Mouse (Mus musculus) MEL (cell line): ENCODE data around the gene Thumpd2. TPM values are rescaled to one million over a fixed set of nuclear protein-coding genes. Genes with fewer than 3 reads are reported as not detected.

Source experiments
- DNase-seq: peaks from one replicate; pipeline ENCODE4 v3.0.0; 2011; ENCODE audit warnings: low read depth, low spot score
- H3K27ac ChIP-seq: 2 replicates; pipeline ENCODE4 v1.5.1; 2012; ENCODE audit warnings: low read depth, mild to moderate bottlenecking, control low read depth, low read length, moderate library complexity; ENCODE audit not compliant: control insufficient read depth
- H3K27me3 ChIP-seq, 2 experiments: fragments of 150-350 bp in 1 of 2; sonication (generic) in 1 of 2; 2 replicates each; pipeline ENCODE4 v1.6.1; 2012; ENCODE audit warnings: low read length in 2 of 2, mild to moderate bottlenecking in 2 of 2, improper control_type of control experiment in 1 of 2, moderate library complexity in 1 of 2; ENCODE audit not compliant: insufficient read depth in 2 of 2, control insufficient read depth in 1 of 2
- H3K36me3 ChIP-seq, 2 experiments: 2 replicates each; pipeline ENCODE4 v1.6.1; 2012 to 2014; ENCODE audit warnings: low read length in 2 of 2, improper control_type of control experiment in 1 of 2, inconsistent platforms in 1 of 2, mild to moderate bottlenecking in 1 of 2; ENCODE audit not compliant: insufficient read depth in 2 of 2, control insufficient read depth in 1 of 2
- H3K4me1 ChIP-seq, 2 experiments: fragments of 150-350 bp in 1 of 2; sonication (generic) in 1 of 2; 2 replicates each; pipeline ENCODE4 v1.6.1; 2012; ENCODE audit warnings: low read length in 2 of 2, improper control_type of control experiment in 1 of 2, mild to moderate bottlenecking in 1 of 2; ENCODE audit not compliant: insufficient read depth in 2 of 2, control insufficient read depth in 1 of 2
- H3K4me3 ChIP-seq, 2 experiments: fragments of 150-350 bp in 1 of 2; sonication (generic) in 1 of 2; 2 replicates each; pipeline ENCODE4 v1.5.1; 2012; ENCODE audit warnings: low read depth in 2 of 2, low read length in 2 of 2, mild to moderate bottlenecking in 2 of 2, moderate library complexity in 2 of 2, control low read depth in 1 of 2, improper control_type of control experiment in 1 of 2; ENCODE audit not compliant: control insufficient read depth in 1 of 2, insufficient read depth in 1 of 2
- H3K79me2 ChIP-seq: 2 replicates; pipeline ENCODE4 v1.6.1; 2012; ENCODE audit warnings: mild to moderate bottlenecking, low read length, moderate library complexity; ENCODE audit not compliant: control insufficient read depth, poor library complexity, insufficient read depth
- H3K9ac ChIP-seq: 2 replicates; pipeline ENCODE4 v1.6.1; 2012; ENCODE audit warnings: low read depth, mild to moderate bottlenecking, control low read depth, low read length, moderate library complexity; ENCODE audit not compliant: control insufficient read depth, poor library complexity, severe bottlenecking
- H3K9me3 ChIP-seq: fragments of 150-350 bp; sonication (generic); replicated peaks from 2 replicates; pipeline ENCODE4 v1.6.1; 2012; ENCODE audit warnings: mild to moderate bottlenecking, low read length, improper control_type of control experiment, moderate library complexity; ENCODE audit not compliant: insufficient read depth
- CHD1 ChIP-seq: IDR thresholded peaks from 2 replicates; pipeline ENCODE4 v1.6.1; 2012; ENCODE audit warnings: low read depth, mild to moderate bottlenecking, inconsistent platforms, low read length, improper control_type of control experiment
- CHD2 ChIP-seq: IDR thresholded peaks from 2 replicates; pipeline ENCODE4 v1.6.1; 2011; ENCODE audit warnings: low read length, improper control_type of control experiment
- E2F4 ChIP-seq: IDR thresholded peaks from 2 replicates; pipeline ENCODE4 v1.6.1; 2011; ENCODE audit warnings: low read depth, low read length, improper control_type of control experiment, borderline replicate concordance
- ELF1 ChIP-seq: IDR thresholded peaks from 2 replicates; pipeline ENCODE4 v1.6.1; 2014; ENCODE audit warnings: low read depth, mild to moderate bottlenecking, inconsistent platforms, low read length, improper control_type of control experiment, moderate library complexity
- ETS1 ChIP-seq: IDR thresholded peaks from 2 replicates; pipeline ENCODE4 v1.6.1; 2012; ENCODE audit warnings: low read depth, mild to moderate bottlenecking, inconsistent platforms, low read length, improper control_type of control experiment, moderate library complexity
- GABPA ChIP-seq: IDR thresholded peaks from 2 replicates; pipeline ENCODE4 v1.6.1; 2012; ENCODE audit warnings: low read depth, mild to moderate bottlenecking, inconsistent platforms, low read length, improper control_type of control experiment, moderate library complexity
- GATA1 ChIP-seq: IDR thresholded peaks from 2 replicates; pipeline ENCODE4 v1.6.1; 2011; ENCODE audit warnings: low read depth, low read length, improper control_type of control experiment
- HCFC1 ChIP-seq: IDR thresholded peaks from 2 replicates; pipeline ENCODE4 v1.6.1; 2012; ENCODE audit warnings: low read depth, mild to moderate bottlenecking, inconsistent platforms, low read length, improper control_type of control experiment, moderate library complexity
- JUND ChIP-seq: IDR thresholded peaks from 2 replicates; pipeline ENCODE4 v1.6.1; 2011; ENCODE audit warnings: low read depth, mild to moderate bottlenecking, improper control_type of control experiment, low read length
- KAT2A ChIP-seq: conservative IDR thresholded peaks from 2 replicates; pipeline ENCODE4 v1.6.1; 2012; ENCODE audit warnings: low read depth, low read length, improper control_type of control experiment, inconsistent platforms
- MAFK ChIP-seq: IDR thresholded peaks from 2 replicates; pipeline ENCODE4 v1.6.1; 2011; ENCODE audit warnings: low read depth, mild to moderate bottlenecking, low read length, improper control_type of control experiment, borderline replicate concordance
- MAX ChIP-seq: IDR thresholded peaks from 2 replicates; pipeline ENCODE4 v1.6.1; 2011; ENCODE audit warnings: low read length, improper control_type of control experiment
- MAZ ChIP-seq: IDR thresholded peaks from 2 replicates; pipeline ENCODE4 v1.6.1; 2012; ENCODE audit warnings: low read depth, mild to moderate bottlenecking, inconsistent platforms, low read length, improper control_type of control experiment
- MEF2A ChIP-seq: IDR thresholded peaks from 2 replicates; pipeline ENCODE4 v1.6.1; 2014; ENCODE audit warnings: low read depth, mild to moderate bottlenecking, inconsistent platforms, low read length, improper control_type of control experiment; ENCODE audit not compliant: poor library complexity, insufficient replicate concordance, severe bottlenecking; ENCODE audit errors: extremely low read depth
- MXI1 ChIP-seq: IDR thresholded peaks from 2 replicates; pipeline ENCODE4 v1.6.1; 2011; ENCODE audit warnings: mild to moderate bottlenecking, low read depth, low read length, improper control_type of control experiment
- MYB ChIP-seq: IDR thresholded peaks from 2 replicates; pipeline ENCODE4 v1.6.1; 2011; ENCODE audit warnings: mild to moderate bottlenecking, low read depth, low read length, improper control_type of control experiment
- NRF1 ChIP-seq: IDR thresholded peaks from 2 replicates; pipeline ENCODE4 v1.6.1; 2014; ENCODE audit warnings: low read depth, mild to moderate bottlenecking, inconsistent platforms, low read length, improper control_type of control experiment, moderate library complexity; ENCODE audit not compliant: poor library complexity, insufficient read depth, severe bottlenecking
- POLR2A ChIP-seq, 2 experiments: IDR thresholded peaks; 2 replicates each; pipeline ENCODE4 v1.6.1; 2011 to 2012; ENCODE audit warnings: low read length in 2 of 2, mild to moderate bottlenecking in 2 of 2, control low read depth in 1 of 2, improper control_type of control experiment in 1 of 2, low read depth in 1 of 2, moderate library complexity in 1 of 2; ENCODE audit not compliant: control insufficient read depth in 1 of 2, insufficient read depth in 1 of 2, poor library complexity in 1 of 2
- POLR2AphosphoS2 ChIP-seq: IDR thresholded peaks from 2 replicates; pipeline ENCODE4 v1.6.1; 2011; ENCODE audit warnings: low read length, improper control_type of control experiment
- POLR2AphosphoS5 ChIP-seq: IDR thresholded peaks from 2 replicates; pipeline ENCODE4 v1.6.1; 2012; ENCODE audit warnings: low read depth, borderline replicate concordance, mild to moderate bottlenecking, inconsistent platforms, low read length, moderate library complexity, mixed read lengths
- RAD21 ChIP-seq: IDR thresholded peaks from 2 replicates; pipeline ENCODE4 v1.6.1; 2011; ENCODE audit warnings: mild to moderate bottlenecking, low read depth, low read length, improper control_type of control experiment
- RCOR1 ChIP-seq: IDR thresholded peaks from 2 replicates; pipeline ENCODE4 v1.6.1; 2012; ENCODE audit warnings: low read depth, mild to moderate bottlenecking, inconsistent platforms, low read length, improper control_type of control experiment
- SIN3A ChIP-seq: IDR thresholded peaks from 2 replicates; pipeline ENCODE4 v1.6.1; 2012; ENCODE audit warnings: low read length, improper control_type of control experiment, inconsistent platforms
- TBP ChIP-seq: IDR thresholded peaks from 2 replicates; pipeline ENCODE4 v1.8.0; 2011; ENCODE audit warnings: low read depth, low read length, improper control_type of control experiment
- TCF12 ChIP-seq: IDR thresholded peaks from 2 replicates; pipeline ENCODE4 v1.6.1; 2014; ENCODE audit warnings: low read depth, mild to moderate bottlenecking, inconsistent platforms, low read length, improper control_type of control experiment, moderate library complexity
- UBTF ChIP-seq: IDR thresholded peaks from 2 replicates; pipeline ENCODE4 v1.6.1; 2012; ENCODE audit warnings: low read depth, mild to moderate bottlenecking, inconsistent platforms, low read length, improper control_type of control experiment, moderate library complexity, borderline replicate concordance; ENCODE audit not compliant: insufficient read depth
- USF1 ChIP-seq: IDR thresholded peaks from 2 replicates; pipeline ENCODE4 v1.6.1; 2014; ENCODE audit warnings: low read depth, mild to moderate bottlenecking, inconsistent platforms, low read length, improper control_type of control experiment, moderate library complexity
- USF2 ChIP-seq, 2 experiments: IDR thresholded peaks; 2 replicates each; pipeline ENCODE4 v1.6.1; 2011 to 2012; ENCODE audit warnings: improper control_type of control experiment in 2 of 2, low read length in 2 of 2, borderline replicate concordance in 1 of 2, inconsistent platforms in 1 of 2, low read depth in 1 of 2, mild to moderate bottlenecking in 1 of 2; ENCODE audit not compliant: insufficient read depth in 1 of 2
- ZC3H11A ChIP-seq: IDR thresholded peaks from 2 replicates; pipeline ENCODE4 v1.6.1; 2012; ENCODE audit warnings: low read depth, mild to moderate bottlenecking, inconsistent platforms, low read length, improper control_type of control experiment
- ZNF384 ChIP-seq: IDR thresholded peaks from 2 replicates; pipeline ENCODE4 v1.6.1; 2012; ENCODE audit warnings: low read depth, mild to moderate bottlenecking, inconsistent platforms, low read length, improper control_type of control experiment
- polyA plus RNA-seq, 2 experiments: library from polyadenylated mRNA; stranded (reverse) in 1 of 2; unstranded in 1 of 2; fragments of >175 nt in 1 of 2; fragments of >200 nt in 1 of 2; gene quantifications; 2 replicates each; pipeline versions ENCODE4 v1.2.1 to v1.2.4; 2012; ENCODE audit warnings: low replicate concordance in 2 of 2, low read depth in 1 of 2; ENCODE audit not compliant: insufficient read length in 2 of 2, insufficient read depth in 1 of 2, missing spikeins in 1 of 2
- total RNA-seq: library from RNA; depleted of rRNA; stranded (reverse); fragments of 300-350 nt; gene quantifications from 2 replicates; pipeline ENCODE4 v1.2.3, GENCODE M21; 2012

Gene Thumpd2
- total and polyA plus RNA-seq, 3 experiments = 15.1 to 15.5 TPM; not detected in 1

- Histone ChIP-seq H3K79me2 (no peaks in the 10 kb centered on the region), H3K27ac (no peak overlapping the region), H3K27me3 (no peaks in the 10 kb centered on the region), H3K4me1 (peaks cover 21 to 23% of the 10 kb centered on the region in 2 experiments), H3K36me3 (peaks cover 20 to 38% of the 10 kb centered on the region in 2 experiments), H3K4me3 (no peak overlapping the region), H3K9ac (no peak overlapping the region), H3K9me3 (no peaks in the 10 kb centered on the region)
- no peak for TF ChIP-seq CHD2
- no peak for TF ChIP-seq JUND
- no peak for TF ChIP-seq MYB
- TF ChIP-seq ZC3H11A = no peak
- TF ChIP-seq HCFC1 = no peak
- no peak for TF ChIP-seq NRF1
- TF ChIP-seq ETS1 = no peak
- no peak for TF ChIP-seq POLR2A (IDR thresholded peaks at IDR 0.05; ENCODE audit: control insufficient read depth in 1 of 2, insufficient read depth in 1 of 2, low read depth in 1 of 2, low read length in 2 of 2, poor library complexity in 1 of 2)
- TF ChIP-seq RCOR1 = no peak
- TF ChIP-seq GATA1 = no peak
- TF ChIP-seq GABPA = no peak
- no peak for TF ChIP-seq MAFK
- no peak for TF ChIP-seq UBTF
- no peak for TF ChIP-seq TCF12
- no peak for TF ChIP-seq ZNF384
- no peak for TF ChIP-seq E2F4
- TF ChIP-seq USF2 (IDR thresholded peaks at IDR 0.05; ENCODE audit: borderline replicate concordance in 1 of 2, insufficient read depth in 1 of 2, low read depth in 1 of 2, low read length in 2 of 2) = no peak
- no peak for TF ChIP-seq SIN3A
- DNase-seq = no peak
Observed at GRCm38 (mm10) chr17:81035354-81035753, 29.5 kb downstream of the Thumpd2 start.

- no peaks in the 10 kb centered on the region for H3K9me3 ChIP-seq
- peak; percentile 71 for DNase-seq
- H3K4me1 ChIP-seq = peaks cover 21 to 23% of the 10 kb centered on the region in 2 experiments
- H3K4me3 ChIP-seq = no peak overlapping the region
- H3K79me2 ChIP-seq = no peaks in the 10 kb centered on the region
- H3K36me3 ChIP-seq = peaks cover 19 to 36% of the 10 kb centered on the region in 2 experiments
- H3K27ac ChIP-seq = peak overlapping the region; percentile 48
- no peak overlapping the region for H3K9ac ChIP-seq
- no peaks in the 10 kb centered on the region for H3K27me3 ChIP-seq
- TF ChIP-seq MAZ (no peak), CHD2 (no peak), TCF12 (peak; percentile 53; the same call in 1 of the 2 replicates), HCFC1 (no peak), MAX (no peak), ETS1 (no peak), ELF1 (0 out of 2 replicates have a peak, but pooled peaks have one; percentile 20), UBTF (no peak), USF2 (IDR thresholded peaks at IDR 0.05; ENCODE audit: borderline replicate concordance in 1 of 2, insufficient read depth in 1 of 2, low read depth in 1 of 2, low read length in 2 of 2) (no peak), KAT2A (no peak), SIN3A (no peak; the same call in 1 of the 2 replicates), GABPA (no peak), MXI1 (no peak), JUND (no peak), NRF1 (no peak), POLR2AphosphoS5 (no peak), POLR2AphosphoS2 (no peak), MYB (no peak), CHD1 (no peak), TBP (no peak), USF1 (no peak), MEF2A (no peak), RAD21 (no peak), RCOR1 (peak; percentile 50)
Observed at GRCm38 (mm10) chr17:81032957-81033356, 31.9 kb downstream of the Thumpd2 start.
